Mouse (Mus musculus): ENCODE results near the gene Gm5478.
"Not testable (repeated sequence)": the region's sequence is repeated elsewhere in the genome, so short reads cannot be mapped to it uniquely, and the experiment has no call there.

Gene Gm5478

GRCm38 (mm10) chr15:101647280-101647679 lies at the start of gene Gm5478:
Gene Gm5478, minus strand, starts transcription at chr15:101647380.
- DNase-seq (ENCODE audit: low read depth, low spot score) = no peak

- DNase-seq (ENCODE audit: low read depth, low spot score) = no peak
These were observed 47.0 kb upstream of the Gm5478 start, which contains the start of gene Krt6a for GRCm38 (mm10) chr15:101694207-101694606. Gene Krt6a, minus strand, starts transcription at chr15:101694307.

- not testable (repeated sequence) for DNase-seq (ENCODE audit: low read depth, low spot score)
These were observed 43.3 kb upstream of the Gm5478 start for GRCm38 (mm10) chr15:101690460-101690859.

- DNase-seq (ENCODE audit: low read depth, low spot score) = no peak
These were observed 41.0 kb upstream of the Gm5478 start for GRCm38 (mm10) chr15:101688161-101688560.

- no peak for DNase-seq (ENCODE audit: low read depth, low spot score)
These were observed 33.0 kb upstream of the Gm5478 start, which contains the start of gene Krt6b for GRCm38 (mm10) chr15:101680187-101680586. Gene Krt6b, minus strand, starts transcription at chr15:101680287.

- DNase-seq (ENCODE audit: low read depth, low spot score) = no peak
These were observed 28.8 kb upstream of the Gm5478 start for GRCm38 (mm10) chr15:101675978-101676377.

- DNase-seq (ENCODE audit: low read depth, low spot score) = no peak
These were observed 5.6 kb upstream of the Gm5478 start for GRCm38 (mm10) chr15:101652736-101653265.

GRCm38 (mm10) chr15:101627884-101628283 lies 19.3 kb downstream of the Gm5478 start, which contains the start of gene Gm5414:
Gene Gm5414, minus strand, starts transcription at chr15:101628188.
- DNase-seq (ENCODE audit: low read depth, low spot score) = no peak

- no peak for DNase-seq (ENCODE audit: low read depth, low spot score)
These were observed 48.1 kb downstream of the Gm5478 start for GRCm38 (mm10) chr15:101599123-101599522.

Measured in ES-CJ7 (cell line).